Mouse (Mus musculus) liver, postnatal 0 days (tissue): ENCODE results near the gene Nup37.

Experiments
- CTCF ChIP-seq: sonication (generic); IDR thresholded peaks from 2 replicates; pipeline ENCODE4 v1.5.1; 2016; ENCODE audit warnings: antibody characterized with exemption, low read depth
- EP300 ChIP-seq: IDR thresholded peaks from 2 replicates; pipeline ENCODE4 v1.6.1; 2016; ENCODE audit warnings: antibody characterized with exemption, low read depth, mild to moderate bottlenecking

DNA sequence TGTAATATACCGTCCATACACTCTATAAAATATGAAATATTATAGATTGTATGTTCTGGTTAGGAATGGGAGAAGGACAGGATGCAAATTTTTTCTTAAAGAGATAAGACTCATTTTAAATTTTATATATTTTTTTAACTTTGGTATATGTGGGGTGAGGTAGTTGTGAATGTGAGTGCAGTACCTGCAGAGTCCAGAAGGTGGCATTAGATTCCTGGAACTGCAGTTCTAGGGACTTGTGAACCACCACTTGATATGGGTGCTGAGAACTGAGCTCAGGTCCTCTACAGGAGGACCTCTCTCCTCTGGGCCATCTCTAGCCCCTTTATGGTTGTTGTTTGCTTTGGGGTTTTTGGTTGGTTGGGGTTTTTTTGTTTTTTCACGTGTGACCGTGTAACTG, 19.4 kb downstream of the Nup37 start:
- no peak for TF ChIP-seq EP300
- peak; percentile 43 for TF ChIP-seq CTCF
